Mouse (Mus musculus): Measurements from ENCODE around the gene Hhat. TPM values are rescaled to one million over a fixed set of nuclear protein-coding genes. Genes with fewer than 3 reads are reported as not detected.

Hhat gene
- polyA plus RNA-seq, 1 experiment from 2014 or later: 9.0 TPM

DNA sequence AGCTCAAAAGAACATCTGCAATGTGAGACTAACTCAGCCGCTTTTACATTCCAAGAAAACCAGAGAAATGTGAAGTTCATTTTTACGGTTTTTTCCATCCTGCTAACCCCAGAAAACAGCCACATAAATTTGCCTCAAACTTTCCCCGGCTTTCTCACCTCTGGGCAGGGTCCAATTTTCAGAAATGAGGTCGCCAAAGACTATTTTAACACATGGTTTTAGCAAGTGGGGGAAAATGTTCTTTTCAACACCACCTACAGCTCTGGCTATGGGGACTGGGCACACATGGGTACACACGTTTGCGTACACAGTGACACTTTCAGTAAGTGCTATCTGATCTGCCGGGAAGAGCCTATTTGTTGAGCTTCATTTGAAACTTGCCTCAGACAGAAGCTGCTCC is 40.5 kb downstream of the Hhat start:
- H3K27me3 ChIP-seq: no peaks in the 10 kb centered on the region

DNA sequence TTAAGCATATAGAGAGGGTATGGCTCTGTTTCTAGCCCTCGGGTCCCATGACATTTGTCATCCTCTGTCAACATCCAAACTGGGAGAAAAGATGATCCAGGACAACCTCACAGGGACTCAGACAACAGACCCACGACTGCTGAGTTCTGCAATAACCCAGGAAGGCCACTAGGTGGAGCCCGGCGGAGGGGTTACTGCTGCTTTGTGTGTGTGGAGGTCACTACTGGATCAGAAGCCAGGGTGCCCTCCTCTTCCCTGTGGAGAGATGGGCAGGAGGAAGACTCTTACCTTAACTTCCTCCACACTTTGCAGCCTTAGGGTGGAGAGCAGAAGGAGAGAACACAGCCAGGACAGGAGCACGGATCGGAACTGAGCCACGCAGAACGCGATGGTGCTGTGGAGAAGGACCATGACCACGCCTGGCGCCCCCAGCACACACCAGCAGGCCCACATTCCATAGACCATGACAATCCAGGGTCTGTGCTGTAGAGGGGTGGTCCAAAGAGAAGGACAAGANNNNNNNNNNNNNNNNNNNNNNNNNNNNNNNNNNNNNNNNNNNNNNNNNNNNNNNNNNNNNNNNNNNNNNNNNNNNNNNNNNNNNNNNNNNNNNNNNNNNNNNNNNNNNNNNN is 43.9 kb downstream of the Hhat start:
- no peaks in the 10 kb centered on the region for H3K27me3 ChIP-seq
- H3K9ac ChIP-seq: no peak overlapping the region
- peaks cover 11% of the 10 kb centered on the region for H3K4me1 ChIP-seq
- no peak overlapping the region for H3K4me3 ChIP-seq
- no peak overlapping the region for H3K27ac ChIP-seq
- peak; percentile 35; the same call in 1 of the 2 replicates for ATAC-seq (ENCODE audit: insufficient number of reproducible peaks, insufficient read depth, low FRiP score, low TSS enrichment, low read depth)
- no peak overlapping the region for H3K4me2 ChIP-seq
- 56% methylated on average over 11 of the region's 11 CpGs for WGBS
- H3K36me3 ChIP-seq: no peaks in the 10 kb centered on the region
- H3K9me3 ChIP-seq: no peaks in the 10 kb centered on the region

More for the DNA sequence above, 40.5 kb downstream of the Hhat start:
- no peaks in the 10 kb centered on the region for H3K9me3 ChIP-seq
- no peak overlapping the region for H3K9ac ChIP-seq
- 65% methylated on average over 7 of the region's 7 CpGs for WGBS
- H3K4me1 ChIP-seq: peaks cover 12% of the 10 kb centered on the region
- ATAC-seq (ENCODE audit: insufficient number of reproducible peaks, insufficient read depth, low FRiP score, low TSS enrichment, low read depth): no peak
- no peak overlapping the region for H3K4me3 ChIP-seq
- no peaks in the 10 kb centered on the region for H3K36me3 ChIP-seq
- H3K27ac ChIP-seq: peak overlapping the region; percentile 68
- no peak overlapping the region for H3K4me2 ChIP-seq

DNA sequence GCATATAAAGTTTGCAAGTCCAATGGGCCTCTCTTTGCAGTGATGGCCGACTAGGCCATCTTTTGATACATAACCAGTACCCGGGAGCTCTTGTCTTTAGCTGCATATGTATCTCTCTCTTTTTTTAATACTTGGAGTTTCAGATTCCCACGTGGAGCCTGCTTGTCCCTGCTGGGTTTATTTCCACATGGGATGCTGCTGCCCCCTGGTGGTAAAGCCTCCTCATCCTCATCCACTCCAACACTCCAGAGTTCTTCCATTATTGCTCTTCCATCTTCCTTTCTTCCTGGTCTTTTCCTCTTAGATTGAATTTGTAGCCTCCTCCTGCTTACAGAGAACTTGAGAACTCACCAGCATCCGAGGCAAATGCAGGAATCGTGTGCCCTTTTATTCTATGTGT is 48.9 kb downstream of the Hhat start:
- H3K4me3 ChIP-seq: no peak overlapping the region
- ATAC-seq (ENCODE audit: insufficient number of reproducible peaks, insufficient read depth, low FRiP score, low TSS enrichment, low read depth): no peak
- no peaks in the 10 kb centered on the region for H3K27me3 ChIP-seq
- peaks cover 1% of the 10 kb centered on the region for H3K4me1 ChIP-seq
- H3K9me3 ChIP-seq: no peaks in the 10 kb centered on the region
- H3K9ac ChIP-seq: no peak overlapping the region
- H3K27ac ChIP-seq: no peak overlapping the region
- H3K36me3 ChIP-seq: no peaks in the 10 kb centered on the region
- no peak overlapping the region for H3K4me2 ChIP-seq
- WGBS: 24% methylated on average over 5 of the region's 5 CpGs

DNA sequence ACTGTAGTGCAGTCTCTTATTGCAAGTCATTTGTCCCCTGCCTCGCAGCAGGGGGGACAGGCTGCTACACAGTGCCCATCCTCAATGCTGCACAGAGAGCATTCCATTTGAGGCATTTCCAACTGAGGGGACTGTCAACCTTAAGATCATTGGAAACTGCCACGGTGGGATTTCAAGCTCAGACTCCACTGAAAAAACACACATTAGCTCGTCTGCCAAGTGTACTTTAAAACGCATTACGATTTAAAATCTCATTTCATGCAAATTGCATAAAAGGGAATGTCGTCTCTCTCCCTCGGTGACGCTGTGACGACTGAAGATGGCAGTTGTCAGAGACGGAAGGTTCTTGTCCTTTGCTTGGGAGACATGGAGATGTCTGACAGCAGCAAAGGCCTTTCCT is 50.9 kb downstream of the Hhat start:
- ATAC-seq (ENCODE audit: insufficient number of reproducible peaks, insufficient read depth, low FRiP score, low TSS enrichment, low read depth): no peak
- WGBS: 81% methylated on average over 10 of the region's 10 CpGs
- Histone ChIP-seq H3K27ac (no peak overlapping the region), H3K4me2 (no peak overlapping the region), H3K9ac (no peak overlapping the region), H3K36me3 (no peaks in the 10 kb centered on the region), H3K4me1 (no peaks in the 10 kb centered on the region), H3K4me3 (no peak overlapping the region), H3K27me3 (no peaks in the 10 kb centered on the region), H3K9me3 (no peaks in the 10 kb centered on the region)

DNA sequence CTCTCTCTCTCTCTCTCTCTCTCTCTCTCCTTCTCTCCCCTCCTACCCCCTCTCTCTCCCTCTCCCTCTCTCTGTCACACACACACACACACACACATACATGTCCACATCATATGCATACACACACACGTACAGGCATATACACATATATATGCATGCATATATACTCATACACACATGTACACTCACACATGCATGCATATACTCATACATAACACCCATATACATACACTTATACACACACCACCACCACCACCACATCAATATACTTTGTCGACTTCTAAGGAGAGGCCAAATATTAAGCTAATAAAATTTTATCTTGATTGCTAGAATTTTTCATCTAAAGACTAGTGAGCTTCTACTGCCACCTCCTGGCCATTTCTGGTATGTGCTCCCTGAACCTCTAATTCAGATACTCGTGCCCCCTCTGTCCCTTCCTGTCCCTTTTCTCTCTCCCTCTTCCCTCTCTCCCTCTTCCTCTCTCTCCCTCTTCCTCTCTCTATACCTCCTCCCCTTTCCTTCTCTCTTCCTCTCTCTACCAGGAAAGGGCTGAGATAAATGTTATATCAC is 59.2 kb downstream of the Hhat start:
- Histone ChIP-seq H3K9me3 (no peaks in the 10 kb centered on the region), H3K9ac (no peak overlapping the region), H3K4me2 (no peak overlapping the region), H3K4me3 (no peak overlapping the region), H3K4me1 (no peaks in the 10 kb centered on the region), H3K27ac (no peak overlapping the region), H3K36me3 (no peaks in the 10 kb centered on the region), H3K27me3 (no peaks in the 10 kb centered on the region)
- WGBS: 31% methylated on average over 3 of the region's 3 CpGs
- ATAC-seq (ENCODE audit: insufficient number of reproducible peaks, insufficient read depth, low FRiP score, low TSS enrichment, low read depth): no peak

DNA sequence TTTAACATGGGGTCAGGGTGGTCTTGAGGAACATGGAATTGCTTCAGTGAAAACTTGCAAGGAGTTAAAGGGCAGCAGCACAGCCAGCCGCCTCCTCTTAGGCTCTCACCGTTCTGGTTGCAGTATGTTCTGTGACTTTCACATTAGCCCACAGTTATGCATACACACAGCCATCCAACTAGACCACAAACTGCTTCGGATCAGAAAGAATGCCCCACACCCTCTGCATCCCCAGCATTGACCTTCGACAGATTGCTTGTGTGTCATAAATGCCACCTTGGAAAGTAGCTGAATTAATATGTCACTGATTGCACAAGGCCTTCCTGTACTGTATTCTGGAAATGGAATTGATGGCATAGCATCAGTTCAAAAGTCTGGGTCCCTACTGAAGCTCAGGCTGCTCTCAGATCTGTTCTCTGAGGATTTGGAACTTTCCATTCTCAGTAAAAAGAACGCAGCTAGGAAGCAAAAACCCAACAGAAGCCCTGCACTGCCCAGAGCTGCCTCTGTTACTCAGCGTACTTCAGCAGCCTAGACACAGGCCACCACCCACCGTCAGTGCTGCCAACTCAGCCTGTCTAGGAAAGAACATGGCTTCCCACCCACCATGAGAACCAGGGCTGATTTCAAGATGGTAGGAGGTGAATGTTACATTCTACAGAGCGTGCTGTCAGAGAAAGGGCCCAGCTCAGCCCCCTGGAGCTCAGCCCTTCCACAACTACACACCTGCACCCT is 70.5 kb downstream of the Hhat start:
- H3K36me3 ChIP-seq: no peaks in the 10 kb centered on the region
- no peak for ATAC-seq (ENCODE audit: insufficient number of reproducible peaks, insufficient read depth, low FRiP score, low TSS enrichment, low read depth)
- no peaks in the 10 kb centered on the region for H3K9me3 ChIP-seq
- no peak overlapping the region for H3K4me3 ChIP-seq
- no peak overlapping the region for H3K27ac ChIP-seq
- H3K9ac ChIP-seq: no peak overlapping the region
- 84% methylated on average over 8 of the region's 8 CpGs for WGBS
- H3K4me2 ChIP-seq: no peak overlapping the region
- peaks cover 11% of the 10 kb centered on the region; the same call in 1 of the 2 replicates for H3K4me1 ChIP-seq
- H3K27me3 ChIP-seq: no peaks in the 10 kb centered on the region

DNA sequence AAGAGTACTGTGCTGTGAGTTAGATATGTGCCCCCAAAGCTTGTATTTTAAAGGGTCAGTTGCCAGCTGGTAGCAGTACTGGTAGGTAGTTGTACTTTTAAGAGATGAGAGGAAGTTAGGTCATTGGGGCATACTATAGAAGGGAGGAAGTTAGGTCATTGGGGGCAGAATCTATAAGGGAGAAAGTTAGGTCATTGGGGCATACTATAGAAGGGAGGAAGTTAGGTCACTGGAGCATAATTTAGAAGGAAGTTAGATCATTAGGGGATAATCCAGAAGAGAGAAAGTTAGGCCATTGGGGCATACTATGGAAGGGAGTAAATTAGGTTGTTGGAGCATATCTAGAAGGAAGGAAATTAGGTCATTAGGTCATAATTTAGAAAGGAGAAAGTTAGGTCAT is 71.9 kb downstream of the Hhat start:
- Histone ChIP-seq H3K4me3 (no peak overlapping the region), H3K27ac (no peak overlapping the region), H3K4me2 (no peak overlapping the region), H3K27me3 (no peaks in the 10 kb centered on the region), H3K9me3 (no peaks in the 10 kb centered on the region), H3K4me1 (peaks cover 11% of the 10 kb centered on the region; the same call in 1 of the 2 replicates), H3K9ac (no peak overlapping the region), H3K36me3 (no peaks in the 10 kb centered on the region)
- ATAC-seq (ENCODE audit: insufficient number of reproducible peaks, insufficient read depth, low FRiP score, low TSS enrichment, low read depth): no peak

DNA sequence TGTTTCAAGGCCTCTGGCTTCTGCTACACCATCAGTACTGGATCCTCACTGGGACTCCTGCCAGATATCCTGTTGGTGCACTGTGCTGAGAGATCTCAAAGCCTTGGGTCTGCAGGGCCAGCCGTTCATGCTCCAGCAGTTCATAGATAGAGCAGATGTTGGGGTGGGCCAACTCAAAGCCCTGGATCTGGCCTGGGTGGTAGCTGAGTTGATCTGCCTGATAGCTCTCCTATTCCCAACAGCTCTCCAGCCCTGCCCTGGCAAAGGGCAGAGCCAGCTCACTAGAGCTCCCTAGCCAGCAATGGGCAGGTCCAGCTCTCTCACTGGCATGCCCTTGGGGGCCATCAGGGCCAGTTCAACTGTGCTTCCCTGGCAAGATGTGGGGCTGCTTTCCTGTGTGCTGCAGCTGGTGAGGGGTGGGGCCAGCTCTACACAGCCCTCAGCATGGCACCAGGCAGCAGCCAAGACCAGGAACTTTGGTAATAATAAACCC is 74.6 kb downstream of the Hhat start:
- Histone ChIP-seq H3K4me1 (peaks cover 11% of the 10 kb centered on the region; the same call in 1 of the 2 replicates), H3K9me3 (no peaks in the 10 kb centered on the region), H3K9ac (no peak overlapping the region), H3K27me3 (no peaks in the 10 kb centered on the region), H3K27ac (no peak overlapping the region), H3K4me3 (no peak overlapping the region), H3K36me3 (no peaks in the 10 kb centered on the region), H3K4me2 (no peak overlapping the region)
- WGBS: 84% methylated on average over 1 of the region's 1 CpGs
- ATAC-seq (ENCODE audit: insufficient number of reproducible peaks, insufficient read depth, low FRiP score, low TSS enrichment, low read depth): no peak

DNA sequence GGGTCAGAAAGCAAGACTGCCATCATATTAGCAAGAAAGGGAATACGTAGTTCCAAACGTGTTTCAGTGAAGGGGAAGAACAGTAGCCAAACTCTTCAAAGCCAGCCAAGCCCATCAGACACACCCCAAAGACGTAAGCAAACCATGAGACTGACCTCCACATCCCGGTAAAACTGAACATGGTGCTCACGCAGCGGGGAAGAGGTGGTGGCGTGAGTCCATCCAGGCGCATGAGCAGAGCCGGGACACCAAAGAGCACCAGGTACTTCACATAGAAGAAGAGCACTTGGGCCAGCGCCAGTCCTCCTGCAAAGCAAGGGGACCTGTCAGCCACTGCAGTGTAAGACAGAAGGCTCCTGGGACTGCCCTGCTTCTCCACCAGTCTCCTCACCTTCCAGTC is 77.4 kb downstream of the Hhat start:
- Histone ChIP-seq H3K4me2 (no peak overlapping the region), H3K4me1 (peaks cover 11% of the 10 kb centered on the region; the same call in 1 of the 2 replicates), H3K27ac (no peak overlapping the region), H3K27me3 (no peaks in the 10 kb centered on the region), H3K9me3 (no peaks in the 10 kb centered on the region), H3K36me3 (no peaks in the 10 kb centered on the region), H3K9ac (no peak overlapping the region), H3K4me3 (no peak overlapping the region)
- whole genome bisulfite sequencing: 91% methylated on average over 10 of the region's 10 CpGs
- ATAC-seq (ENCODE audit: insufficient number of reproducible peaks, insufficient read depth, low FRiP score, low TSS enrichment, low read depth): no peak

DNA sequence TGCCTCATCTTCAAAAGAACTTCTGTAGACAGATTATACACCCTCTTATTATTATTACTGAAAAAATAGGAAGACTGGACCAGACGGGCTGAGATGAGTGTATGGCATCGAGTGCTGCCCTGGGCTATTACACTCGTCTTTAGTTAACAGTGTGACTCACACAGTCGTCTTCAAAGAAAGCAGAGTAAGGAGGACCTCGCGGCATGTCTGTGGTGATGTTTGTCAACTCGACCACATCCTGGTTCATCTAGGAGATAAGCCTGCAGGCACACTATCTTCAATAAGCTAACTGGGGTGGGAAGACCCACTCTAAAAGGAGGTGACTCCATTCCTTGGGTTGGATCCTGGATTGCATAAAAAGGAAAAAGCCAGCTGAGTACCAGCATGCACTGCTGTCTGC is 78.0 kb downstream of the Hhat start:
- H3K9me3 ChIP-seq: no peaks in the 10 kb centered on the region
- no peak overlapping the region for H3K4me3 ChIP-seq
- peaks cover 11% of the 10 kb centered on the region; the same call in 1 of the 2 replicates for H3K4me1 ChIP-seq
- no peaks in the 10 kb centered on the region for H3K36me3 ChIP-seq
- no peak overlapping the region for H3K27ac ChIP-seq
- 54% methylated on average over 7 of the region's 7 CpGs for WGBS
- ATAC-seq (ENCODE audit: insufficient number of reproducible peaks, insufficient read depth, low FRiP score, low TSS enrichment, low read depth): no peak
- no peaks in the 10 kb centered on the region for H3K27me3 ChIP-seq
- no peak overlapping the region for H3K9ac ChIP-seq
- H3K4me2 ChIP-seq: no peak overlapping the region

DNA sequence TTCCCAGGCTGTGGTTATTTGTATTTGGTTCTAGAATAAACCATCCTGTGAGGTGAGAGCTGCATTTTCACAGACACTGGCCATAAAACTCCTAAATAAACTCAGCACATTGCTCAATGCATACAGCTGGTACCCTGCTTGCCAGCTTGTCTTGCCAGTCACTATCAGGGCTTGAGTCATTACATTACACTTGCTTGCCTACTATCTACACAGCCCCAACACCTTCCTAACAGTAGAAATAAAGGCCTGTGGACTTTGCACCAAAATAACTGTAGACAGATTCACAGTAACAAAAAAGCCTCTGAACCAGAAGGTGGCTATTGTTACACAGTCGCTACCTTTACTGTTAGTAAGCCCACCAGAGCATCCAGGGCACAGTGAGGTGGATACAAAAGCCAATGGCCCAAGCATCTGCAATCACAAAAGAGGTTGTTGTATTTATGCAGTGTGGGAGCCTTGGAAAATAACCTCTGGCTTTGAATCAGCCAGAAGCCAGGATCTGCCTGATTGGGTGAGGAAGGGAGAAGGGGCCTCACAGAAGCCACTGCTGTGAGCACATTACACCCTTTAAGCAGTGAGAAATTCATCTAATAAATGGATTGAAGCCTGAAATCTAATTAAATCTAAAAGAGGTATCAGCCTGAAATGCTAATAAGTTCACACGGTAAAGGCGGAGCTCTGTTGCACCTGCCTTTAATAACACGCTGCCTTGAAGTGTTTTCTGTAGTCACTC is 88.6 kb downstream of the Hhat start:
- Histone ChIP-seq H3K4me2 (no peak overlapping the region), H3K9me3 (no peaks in the 10 kb centered on the region), H3K27me3 (no peaks in the 10 kb centered on the region), H3K4me1 (no peaks in the 10 kb centered on the region), H3K27ac (no peak overlapping the region), H3K4me3 (no peak overlapping the region), H3K9ac (no peak overlapping the region), H3K36me3 (no peaks in the 10 kb centered on the region)
- 87% methylated on average over 4 of the region's 4 CpGs for WGBS
- no peak for ATAC-seq (ENCODE audit: insufficient number of reproducible peaks, insufficient read depth, low FRiP score, low TSS enrichment, low read depth)
